Mouse (Mus musculus) lung, postnatal 14 days (tissue): ENCODE measurements around the gene Syne2.
A peak's percentile ranks its signal among the peaks of the same experiment; 100 is the strongest.
"Not testable (repeated sequence)": the region's sequence is repeated elsewhere in the genome, so short reads cannot be mapped to it uniquely, and the experiment has no call there.

Experiments used
- DNase-seq: peaks from one replicate; pipeline ENCODE4 v3.0.0; 2021

The Syne2 gene

GRCm38 (mm10) chr12:75817959-75818452, at the start of gene Syne2:
Gene Syne2 (plus strand): TSS chr12:75818134.
- peak; percentile 86 for DNase-seq

GRCm38 (mm10) chr12:75771410-75771809, 46.5 kb upstream of the Syne2 start:
- no peak for DNase-seq

- DNase-seq: peak; percentile 77
These were observed 45.4 kb upstream of the Syne2 start for GRCm38 (mm10) chr12:75772424-75773034.

- no peak for DNase-seq
These were observed 36.5 kb upstream of the Syne2 start for GRCm38 (mm10) chr12:75781445-75781844.

GRCm38 (mm10) chr12:75781995-75782394, 35.9 kb upstream of the Syne2 start:
- DNase-seq: no peak

GRCm38 (mm10) chr12:75784271-75784751, 33.6 kb upstream of the Syne2 start:
- DNase-seq: no peak

GRCm38 (mm10) chr12:75786681-75787080, 31.3 kb upstream of the Syne2 start:
- not testable (repeated sequence) for DNase-seq

- no peak for DNase-seq
These were observed 28.5 kb upstream of the Syne2 start for GRCm38 (mm10) chr12:75789451-75789850.

GRCm38 (mm10) chr12:75794527-75794926, 23.4 kb upstream of the Syne2 start:
- no peak for DNase-seq

- peak; percentile 28 for DNase-seq
These were observed 21.4 kb upstream of the Syne2 start for GRCm38 (mm10) chr12:75796510-75796909.

- DNase-seq: no peak
These were observed 11.7 kb upstream of the Syne2 start for GRCm38 (mm10) chr12:75806281-75806680.

GRCm38 (mm10) chr12:75813766-75814165, 4.2 kb upstream of the Syne2 start:
- no peak for DNase-seq

GRCm38 (mm10) chr12:75814551-75814950, 3.4 kb upstream of the Syne2 start:
- no peak for DNase-seq

GRCm38 (mm10) chr12:75816981-75817856, 715 bp upstream of the Syne2 start:
- DNase-seq: no peak

GRCm38 (mm10) chr12:75818453-75819434, 810 bp downstream of the Syne2 start:
- DNase-seq: peak; percentile 81

GRCm38 (mm10) chr12:75819481-75819880, 1.5 kb downstream of the Syne2 start:
- DNase-seq: no peak

- DNase-seq: no peak
These were observed 2.3 kb downstream of the Syne2 start for GRCm38 (mm10) chr12:75820216-75820615.

GRCm38 (mm10) chr12:75822122-75822521, 4.2 kb downstream of the Syne2 start:
- no peak for DNase-seq

- no peak for DNase-seq
These were observed 5.5 kb downstream of the Syne2 start for GRCm38 (mm10) chr12:75823475-75823874.

GRCm38 (mm10) chr12:75825458-75825857, 7.5 kb downstream of the Syne2 start:
- no peak for DNase-seq

GRCm38 (mm10) chr12:75826699-75827353, 8.9 kb downstream of the Syne2 start:
- no peak for DNase-seq

- DNase-seq: no peak
These were observed 9.8 kb downstream of the Syne2 start for GRCm38 (mm10) chr12:75827751-75828150.
